Mouse (Mus musculus) hindbrain, embryonic 16.5 days (tissue): Measurements from ENCODE around the gene Wasf2. TPM values are rescaled to one million over a fixed set of nuclear protein-coding genes. Genes with fewer than 3 reads are reported as not detected.
"Not testable (repeated sequence)": the region's sequence is repeated elsewhere in the genome, so short reads cannot be mapped to it uniquely, and the experiment has no call there.

ENCODE experiments used
- ATAC-seq: fragments of 200-750 bp; cut with Nextera tagmentation; 2 replicates; pipeline ENCODE4 v1.8.0; 2017; ENCODE audit warnings: moderate TSS enrichment, moderate library complexity
- H3K27ac ChIP-seq: fragments of 300-500 bp; sonication (generic); 2 replicates; pipeline ENCODE4 v1.5.1; 2014; ENCODE audit warnings: low read depth, mild to moderate bottlenecking, control low read depth, low read length, moderate library complexity
- H3K27me3 ChIP-seq: fragments of 300-500 bp; sonication (generic); replicated peaks from 2 replicates; pipeline ENCODE4 v1.6.1; 2014; ENCODE audit warnings: low read length; ENCODE audit not compliant: control insufficient read depth, insufficient read depth
- H3K36me3 ChIP-seq: fragments of 300-500 bp; sonication (generic); 2 replicates; pipeline ENCODE4 v1.6.1; 2014; ENCODE audit warnings: mild to moderate bottlenecking, low read length, moderate library complexity, mixed read lengths; ENCODE audit not compliant: control insufficient read depth, insufficient read depth
- H3K4me1 ChIP-seq: fragments of 300-500 bp; sonication (generic); 2 replicates; pipeline ENCODE4 v1.6.1; 2014; ENCODE audit warnings: low read depth, low read length; ENCODE audit not compliant: control insufficient read depth, insufficient read depth
- H3K4me2 ChIP-seq: fragments of 300-500 bp; sonication (generic); 2 replicates; pipeline ENCODE4 v1.6.1; 2014; ENCODE audit warnings: mild to moderate bottlenecking, low read length, control low read depth, moderate library complexity
- H3K4me3 ChIP-seq: fragments of 300-500 bp; sonication (generic); 2 replicates; pipeline ENCODE4 v1.5.1; 2014; ENCODE audit warnings: mild to moderate bottlenecking, low read length, control low read depth, moderate library complexity
- H3K9ac ChIP-seq: fragments of 300-500 bp; sonication (generic); 2 replicates; pipeline ENCODE4 v1.6.1; 2014; ENCODE audit warnings: low read depth, mild to moderate bottlenecking, control low read depth, low read length, moderate library complexity
- H3K9me3 ChIP-seq: fragments of 300-500 bp; sonication (generic); 2 replicates; pipeline ENCODE4 v1.6.1; 2014; ENCODE audit warnings: mild to moderate bottlenecking, low read length, moderate library complexity; ENCODE audit not compliant: control insufficient read depth
- WGBS: fragments of 180-500 bp; shearing (Covaris S2); extraction: QIAGEN DNeasy Blood & Tissue Kit; methylation state at CpG from one replicate; pipeline ENCODE4 v1.1.7; 2014; 5-methylcytosine and 5-hydroxymethylcytosine counted together
- polyA plus RNA-seq: library from polyadenylated mRNA; unstranded; fragments of >200 nt; fragmentation: Nextera tagmentation; extraction: Ambion mirVana; gene quantifications from 2 replicates; pipeline ENCODE4 v1.2.1, GENCODE M21; 2015

Wasf2 gene
- polyA plus RNA-seq, 1 experiment from 2014 or later, result 23.2 TPM

DNA sequence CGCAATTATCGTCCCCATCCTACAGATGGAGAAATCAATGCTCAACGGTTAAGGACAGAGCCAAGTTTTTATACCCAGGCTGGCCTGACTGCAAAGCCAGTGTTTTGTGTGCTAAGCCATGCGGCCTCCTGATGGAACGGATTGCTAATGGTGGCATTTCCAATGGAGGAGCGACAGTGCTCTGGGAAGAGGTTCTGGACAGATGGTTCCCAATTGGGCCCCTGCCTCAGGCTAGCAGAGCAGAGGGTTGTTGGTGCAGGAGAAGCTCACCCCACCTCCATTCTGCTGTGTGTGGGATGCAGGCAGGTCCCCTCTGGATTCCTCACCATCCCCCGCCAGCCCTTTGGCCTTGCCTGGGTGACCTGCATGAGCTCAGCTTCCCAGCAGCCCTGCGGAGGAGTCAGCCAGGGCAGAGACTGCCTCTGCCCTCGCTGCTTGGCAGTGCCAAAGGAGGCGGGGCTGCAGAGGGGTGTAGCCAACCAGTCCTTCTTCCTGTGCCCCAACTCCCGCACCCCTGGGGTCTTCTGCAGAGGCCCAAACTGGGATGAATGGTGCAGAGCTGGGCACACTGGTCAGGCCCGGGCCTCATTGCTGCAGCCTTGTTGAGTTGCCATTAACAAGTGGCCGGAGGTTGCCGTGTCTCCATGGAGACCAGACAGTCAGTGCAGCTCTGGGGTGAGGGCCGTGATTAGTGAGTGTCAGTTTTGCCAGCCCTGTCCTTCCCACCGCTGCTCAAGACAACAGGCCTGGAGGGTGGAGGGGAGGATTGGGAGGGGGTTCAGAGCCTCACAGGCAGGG, 35.2 kb upstream of the Wasf2 start:
- H3K27me3 ChIP-seq, result no peaks in the 10 kb centered on the region
- peak overlapping the region; percentile 45 for H3K4me2 ChIP-seq
- 26% methylated on average over 16 of the region's 16 CpGs for WGBS
- no peaks in the 10 kb centered on the region for H3K9me3 ChIP-seq
- ATAC-seq, result peak; percentile 84
- peaks cover 51% of the 10 kb centered on the region for H3K4me1 ChIP-seq
- H3K27ac ChIP-seq, result peak overlapping the region; percentile 88
- peak overlapping the region; percentile 49 for H3K9ac ChIP-seq
- H3K36me3 ChIP-seq, result no peaks in the 10 kb centered on the region
- peak overlapping the region; percentile 10; the same call in 1 of the 2 replicates for H3K4me3 ChIP-seq

DNA sequence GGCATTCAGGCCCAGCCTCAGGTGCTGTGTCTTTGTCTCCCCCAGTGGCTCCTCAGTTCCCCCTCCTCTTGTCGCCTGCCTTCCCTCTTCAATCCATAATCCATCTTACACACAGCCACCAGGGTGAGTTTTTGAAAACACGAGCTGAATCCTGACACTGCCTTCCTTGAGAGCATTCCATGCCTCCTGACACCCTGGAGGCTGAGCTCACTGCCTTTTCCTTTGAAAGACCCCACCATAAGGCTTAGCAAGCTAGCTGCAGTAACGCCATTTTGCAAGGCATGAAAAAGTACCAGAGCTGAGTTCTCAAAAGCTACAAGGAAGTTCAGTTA, 34.6 kb upstream of the Wasf2 start:
- not testable (repeated sequence) for H3K9me3 ChIP-seq, H3K36me3 ChIP-seq, ATAC-seq, H3K27me3 ChIP-seq, H3K4me3 ChIP-seq
- H3K9ac ChIP-seq, result peak overlapping the region; percentile 49
- peaks cover 46% of the 10 kb centered on the region for H3K4me1 ChIP-seq
- peak overlapping the region; percentile 88 for H3K27ac ChIP-seq
- WGBS, result 3% methylated on average over 2 of the region's 3 CpGs
- peak overlapping the region; percentile 45 for H3K4me2 ChIP-seq

DNA sequence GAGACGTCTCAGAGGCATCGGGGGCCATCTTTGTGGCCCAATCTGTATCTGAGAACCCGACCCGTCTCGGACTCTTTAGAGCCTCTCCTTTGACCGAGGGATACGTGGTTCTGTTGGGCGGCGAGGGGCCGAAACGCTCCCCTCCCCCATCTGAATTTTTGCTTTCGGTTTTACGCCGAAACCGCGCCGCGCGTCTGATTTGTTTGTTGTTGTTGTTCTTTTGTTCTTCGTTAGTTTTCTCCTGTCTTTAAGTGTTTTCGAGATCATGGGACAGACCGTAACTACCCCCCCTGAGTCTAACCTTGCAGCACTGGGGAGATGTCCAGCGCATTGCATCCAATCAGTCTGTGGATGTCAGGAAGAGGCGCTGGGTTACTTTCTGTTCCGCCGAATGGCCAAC, 33.6 kb upstream of the Wasf2 start:
- not testable (repeated sequence) for H3K36me3 ChIP-seq, H3K4me2 ChIP-seq, H3K27me3 ChIP-seq, H3K9me3 ChIP-seq, ATAC-seq, H3K9ac ChIP-seq, H3K27ac ChIP-seq
- 0% methylated on average over 11 of the region's 26 CpGs for WGBS
- Histone ChIP-seq H3K4me1 (peaks cover 37% of the 10 kb centered on the region), H3K4me3 (peak overlapping the region; percentile 29)

DNA sequence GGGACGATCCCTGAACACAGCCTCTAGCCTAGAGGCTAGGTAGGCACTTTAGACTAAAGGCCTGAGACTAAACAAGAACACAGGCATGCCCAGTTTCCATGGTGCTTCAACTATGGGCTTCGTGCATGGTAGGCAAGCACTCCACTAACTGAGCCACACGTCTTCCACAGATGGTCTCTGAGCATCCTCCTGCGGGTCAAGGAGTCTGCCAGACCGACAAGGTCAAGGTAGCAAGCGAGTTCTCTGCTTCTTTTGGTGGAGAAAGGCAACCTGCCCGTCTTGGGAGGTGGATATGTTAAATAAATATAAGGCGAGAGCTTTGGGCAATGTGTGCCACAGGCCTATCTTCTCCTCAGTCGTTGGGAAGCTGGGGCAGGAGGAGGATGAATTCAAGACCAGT, 28.6 kb upstream of the Wasf2 start:
- peaks cover 11% of the 10 kb centered on the region; the same call in 1 of the 2 replicates for H3K4me1 ChIP-seq
- H3K36me3 ChIP-seq, result no peaks in the 10 kb centered on the region
- no peak for ATAC-seq
- H3K27me3 ChIP-seq, result no peaks in the 10 kb centered on the region
- no peaks in the 10 kb centered on the region for H3K9me3 ChIP-seq
- peak overlapping the region; percentile 33 for H3K4me2 ChIP-seq
- H3K27ac ChIP-seq, result no peak overlapping the region
- H3K4me3 ChIP-seq, result peak overlapping the region; percentile 7; the same call in 1 of the 2 replicates
- 77% methylated on average over 9 of the region's 9 CpGs for WGBS
- H3K9ac ChIP-seq, result no peak overlapping the region

DNA sequence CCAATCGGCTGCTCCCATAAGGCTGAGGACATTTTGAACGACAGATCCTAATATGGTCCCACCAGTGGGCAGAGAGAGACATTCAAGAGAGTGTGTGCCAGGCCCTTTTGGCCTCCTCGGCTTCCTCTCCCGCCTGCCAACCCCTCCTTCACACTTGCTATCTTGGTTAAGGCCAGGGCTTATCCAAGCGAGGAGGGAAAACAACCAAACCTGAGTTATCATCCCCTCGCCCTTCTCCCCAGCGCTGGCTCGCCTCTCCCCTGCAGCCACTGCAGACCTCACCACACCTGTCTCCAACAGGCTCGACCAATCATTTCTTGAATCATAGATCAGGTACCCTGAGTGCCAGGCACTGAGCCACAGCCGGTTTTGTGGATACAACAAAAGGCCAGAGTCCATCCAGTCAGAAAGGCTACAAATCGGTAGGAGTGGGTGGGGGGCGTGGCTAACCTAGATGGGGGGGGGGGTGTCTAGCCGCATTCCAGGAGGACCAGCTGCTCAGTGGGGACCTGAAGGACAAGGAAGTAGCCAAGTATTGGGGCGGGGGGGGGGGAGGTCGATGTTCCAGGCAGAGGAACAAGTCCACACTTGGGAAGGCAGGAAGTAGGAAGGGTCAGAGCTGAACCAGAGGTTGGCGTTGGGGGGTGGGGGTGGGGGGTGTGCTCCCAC, 26.6 kb upstream of the Wasf2 start:
- Histone ChIP-seq H3K9me3 (no peaks in the 10 kb centered on the region), H3K4me1 (peaks cover 16% of the 10 kb centered on the region; the same call in 1 of the 2 replicates), H3K36me3 (no peaks in the 10 kb centered on the region), H3K4me3 (no peak overlapping the region), H3K4me2 (peak overlapping the region; percentile 35), H3K27ac (no peak overlapping the region; the same call in 1 of the 2 replicates), H3K9ac (no peak overlapping the region; the same call in 1 of the 2 replicates), H3K27me3 (no peaks in the 10 kb centered on the region)
- ATAC-seq, result no peak
- 27% methylated on average over 16 of the region's 16 CpGs for WGBS

DNA sequence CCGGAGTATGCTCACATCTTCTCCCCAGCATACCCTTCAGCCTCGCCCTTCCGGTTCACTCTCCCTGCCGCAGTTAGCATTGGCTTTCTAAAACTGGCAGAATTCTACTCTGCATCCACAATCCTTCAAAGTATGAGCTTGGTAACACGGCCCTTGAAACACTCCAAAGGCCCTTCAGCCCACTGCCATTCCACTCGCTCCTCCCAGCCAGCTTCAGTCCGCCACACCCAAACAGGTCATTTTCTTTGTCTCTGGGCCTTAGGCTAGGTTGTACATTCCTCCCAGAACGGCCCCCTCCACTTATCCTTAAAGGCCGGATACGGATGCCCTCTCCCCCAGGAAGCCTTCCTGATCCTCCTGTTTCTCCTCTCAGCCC, 26.1 kb upstream of the Wasf2 start:
- Histone ChIP-seq H3K36me3 (no peaks in the 10 kb centered on the region), H3K4me3 (no peak overlapping the region), H3K4me1 (peaks cover 16% of the 10 kb centered on the region; the same call in 1 of the 2 replicates), H3K9ac (no peak overlapping the region; the same call in 1 of the 2 replicates), H3K27me3 (no peaks in the 10 kb centered on the region), H3K4me2 (peak overlapping the region; percentile 35), H3K9me3 (no peaks in the 10 kb centered on the region), H3K27ac (peak overlapping the region; percentile 29; the same call in 1 of the 2 replicates)
- WGBS, result 37% methylated on average over 10 of the region's 10 CpGs
- no peak for ATAC-seq

DNA sequence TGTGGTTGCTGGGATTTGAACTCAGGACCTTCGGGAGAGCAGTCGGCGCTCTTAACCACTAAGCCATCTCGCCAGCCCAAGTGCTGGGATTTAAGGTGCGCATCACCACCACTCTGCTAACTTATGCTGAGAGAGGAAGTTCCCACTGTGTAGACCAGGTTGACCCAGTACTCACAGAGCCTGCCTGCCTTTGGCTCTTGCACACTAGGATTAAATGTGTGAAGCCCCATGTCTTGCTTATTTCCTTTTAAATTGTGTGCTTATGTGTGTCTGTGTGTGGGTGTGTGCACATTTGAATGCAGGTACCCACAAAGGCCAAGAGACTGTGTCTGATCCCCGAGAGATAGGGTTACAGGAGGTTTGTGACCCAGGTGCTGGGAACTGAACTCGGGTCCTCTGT, 23.6 kb upstream of the Wasf2 start:
- ATAC-seq, result no peak
- Histone ChIP-seq H3K4me2 (no peak overlapping the region), H3K9me3 (no peaks in the 10 kb centered on the region), H3K4me1 (peaks cover 16% of the 10 kb centered on the region; the same call in 1 of the 2 replicates), H3K9ac (no peak overlapping the region), H3K27ac (no peak overlapping the region), H3K4me3 (no peak overlapping the region), H3K36me3 (no peaks in the 10 kb centered on the region), H3K27me3 (no peaks in the 10 kb centered on the region)
- WGBS, result 98% methylated on average over 7 of the region's 7 CpGs

DNA sequence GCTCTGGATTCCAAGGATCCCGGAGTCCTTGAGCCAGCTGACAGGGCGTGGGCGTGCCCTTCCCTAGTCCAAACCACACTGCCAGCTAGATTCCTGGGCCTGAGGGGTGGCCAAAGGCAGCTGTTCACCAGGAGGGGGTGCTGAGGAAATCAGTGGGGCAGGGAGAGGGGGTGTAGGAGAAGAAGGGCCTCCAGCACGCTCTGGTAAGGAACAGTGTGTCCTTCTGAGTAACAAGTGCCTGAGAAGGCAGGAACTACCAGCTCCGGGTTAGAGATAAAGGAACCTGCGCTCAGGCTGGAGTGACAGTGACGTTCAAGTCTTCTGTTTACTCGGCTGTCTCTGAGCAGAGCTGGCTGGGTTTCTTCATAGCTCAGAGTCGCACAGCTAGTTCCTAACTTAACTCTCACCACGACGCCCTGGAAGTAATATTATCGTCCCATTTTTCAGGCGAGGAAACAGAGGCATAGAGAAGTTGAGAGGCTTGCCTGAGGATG, 22.5 kb upstream of the Wasf2 start:
- ATAC-seq, result 0 out of 2 replicates have a peak, but pooled peaks have one; percentile 22
- H3K4me1 ChIP-seq, result peaks cover 16% of the 10 kb centered on the region; the same call in 1 of the 2 replicates
- no peaks in the 10 kb centered on the region for H3K27me3 ChIP-seq
- H3K4me2 ChIP-seq, result no peak overlapping the region
- WGBS, result 59% methylated on average over 13 of the region's 13 CpGs
- H3K27ac ChIP-seq, result peak overlapping the region; percentile 34; the same call in 1 of the 2 replicates
- no peak overlapping the region for H3K9ac ChIP-seq
- H3K9me3 ChIP-seq, result no peaks in the 10 kb centered on the region
- H3K36me3 ChIP-seq, result no peaks in the 10 kb centered on the region
- H3K4me3 ChIP-seq, result no peak overlapping the region
